Mouse (Mus musculus) adrenal gland (tissue): Measurements from ENCODE around the gene Svs1.

ENCODE experiments used
- intact Hi-C: fragments of 180-260 bp; cut with DNase I; formaldehyde crosslinking; loops from one replicate; pipeline ENCODE4 v1.15.1; 2025

Gene Svs1

GRCm38 (mm10) chr6:49009665-49010064 lies 23.0 kb downstream of the Svs1 start:
- intact Hi-C loops: no loop called here

DNA sequence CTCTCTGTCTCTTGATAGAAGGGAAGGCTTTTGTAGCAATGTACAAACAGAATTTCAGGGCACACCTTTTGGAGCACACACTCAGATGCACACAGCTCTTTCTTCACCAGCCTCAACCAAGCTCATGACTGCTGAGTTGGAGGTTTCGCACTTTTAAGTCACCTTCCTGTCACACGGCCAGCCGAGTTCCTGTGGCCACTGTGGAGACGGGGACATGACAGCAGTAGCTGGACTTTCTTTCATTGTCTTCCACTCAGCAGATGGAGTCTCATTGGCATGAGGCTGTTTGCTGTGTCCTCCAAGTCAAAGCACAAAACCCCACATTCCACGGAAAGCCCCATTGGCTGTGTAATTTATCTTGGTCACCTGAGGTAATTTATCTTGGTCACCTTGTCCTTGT lies 24.5 kb downstream of the Svs1 start:
- intact Hi-C loops: no loop called here

DNA sequence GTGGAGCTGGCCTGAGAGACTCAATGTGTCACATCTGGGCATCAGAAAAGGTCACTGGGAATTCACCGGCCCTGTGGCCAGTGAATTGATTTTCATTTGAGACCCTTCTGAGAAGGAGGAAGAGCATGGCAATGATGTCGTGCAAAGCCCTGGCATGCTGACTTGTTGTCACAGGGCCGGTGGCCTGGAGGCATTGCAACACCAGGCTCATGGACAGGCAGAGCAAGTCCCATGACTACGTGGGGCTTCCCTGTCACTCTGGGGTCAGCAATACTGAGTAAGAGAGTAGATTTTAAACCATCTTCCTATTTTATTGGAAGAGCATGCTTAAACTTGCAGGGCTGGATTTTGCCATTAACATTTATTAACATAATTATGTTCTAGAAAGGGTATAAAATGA lies 26.4 kb downstream of the Svs1 start:
- intact Hi-C loops: no loop called here

GRCm38 (mm10) chr6:49013458-49013857 lies 26.8 kb downstream of the Svs1 start:
- intact Hi-C loops: no loop called here

DNA sequence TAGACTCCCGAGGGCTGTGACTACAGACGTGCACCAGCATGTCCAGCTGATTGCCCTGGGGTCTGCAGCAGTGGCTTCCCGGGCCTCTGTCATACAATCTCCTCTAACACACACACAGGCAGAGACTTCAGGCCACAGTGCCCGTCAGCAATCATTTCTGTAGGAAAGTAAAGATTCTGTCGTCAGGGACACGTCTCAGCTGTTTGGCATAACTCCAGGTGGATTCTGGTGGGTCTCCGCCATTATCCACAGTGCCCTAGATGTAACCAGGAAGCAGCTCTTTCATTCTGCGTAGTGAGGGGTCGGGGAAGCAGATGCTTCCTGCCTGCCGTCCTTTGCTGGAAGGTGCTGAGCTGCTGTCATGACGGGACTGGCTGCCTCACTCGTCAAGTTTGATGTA lies 30.5 kb downstream of the Svs1 start:
- intact Hi-C loops: no loop called here

DNA sequence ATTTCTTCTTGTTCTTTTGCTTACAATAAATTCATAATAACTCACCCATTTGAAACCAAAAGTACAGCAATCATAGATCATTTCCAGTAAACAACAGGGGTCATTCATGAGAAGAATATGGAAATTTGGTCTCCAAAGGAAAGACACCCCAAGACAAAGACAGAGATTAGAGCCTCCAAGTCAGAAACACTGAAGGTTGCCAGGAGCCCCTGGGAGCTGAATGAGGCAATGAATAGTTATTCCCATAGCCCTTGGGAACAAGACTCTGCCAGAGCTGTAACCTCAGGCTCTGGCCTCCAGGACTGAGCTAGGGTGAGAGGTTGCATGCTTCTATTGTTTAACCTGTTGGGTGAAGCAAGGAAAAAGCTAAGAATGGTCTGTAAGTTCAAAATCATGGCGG lies 32.7 kb downstream of the Svs1 start:
- intact Hi-C loops: no loop called here

DNA sequence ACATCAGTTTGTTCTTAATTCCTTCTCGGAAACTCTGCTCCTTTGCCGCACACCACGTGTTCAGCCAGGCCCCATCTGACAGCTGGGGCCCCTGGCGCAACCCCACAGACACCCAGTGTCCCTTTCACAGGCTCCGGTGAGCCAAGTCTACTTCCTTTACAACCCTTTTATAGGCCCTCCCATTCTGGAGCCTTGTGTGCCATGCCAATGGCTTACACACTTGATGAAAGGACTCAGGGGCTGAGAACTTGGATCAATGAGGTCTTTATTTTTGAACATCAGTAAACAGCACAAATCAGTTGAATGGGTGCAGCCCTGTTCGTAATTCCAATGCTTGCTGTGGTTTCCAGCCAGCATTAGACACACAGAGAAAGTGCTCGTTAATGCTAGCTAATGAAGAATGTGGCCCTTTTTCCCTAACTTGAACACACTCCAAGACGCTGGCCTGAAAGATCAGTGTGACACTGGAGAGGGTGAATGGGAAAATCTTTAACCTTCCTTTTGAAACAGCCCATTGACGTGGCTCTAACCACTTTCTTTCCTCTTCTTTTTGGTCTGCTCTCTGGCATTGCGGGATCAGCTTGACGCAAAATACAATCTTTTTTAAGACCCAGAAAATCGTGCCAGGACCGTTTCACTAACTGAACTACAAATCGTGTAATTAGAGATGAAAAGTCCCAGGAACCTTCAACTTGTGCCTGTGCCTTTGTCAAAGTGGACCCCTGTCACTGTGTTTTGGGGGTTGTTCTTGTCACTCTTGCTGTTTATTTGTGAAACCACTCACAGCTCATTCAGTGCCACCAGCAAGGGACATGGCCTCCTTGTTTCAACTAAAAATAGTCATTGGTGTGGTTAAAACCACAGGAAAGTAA lies 34.7 kb downstream of the Svs1 start:
- intact Hi-C loops: no loop called here

DNA sequence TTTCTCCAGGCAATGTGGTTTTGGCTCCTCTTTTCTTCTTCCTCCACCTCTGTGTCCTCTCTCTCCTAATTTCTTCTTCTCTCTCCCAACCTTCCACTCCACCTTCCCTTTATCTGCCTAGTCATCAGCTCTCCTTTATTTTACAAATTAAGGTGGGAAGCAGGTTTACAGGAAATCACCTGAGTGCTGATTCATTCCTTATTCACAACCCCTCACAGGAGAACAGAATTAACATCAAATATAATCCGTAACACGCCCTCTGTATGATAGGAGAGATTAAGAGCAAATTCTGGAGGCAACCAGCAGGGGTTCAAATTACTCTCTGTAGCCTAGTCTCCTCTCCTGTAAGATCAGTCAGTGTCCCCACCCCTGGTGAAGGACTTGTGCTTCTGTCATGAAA lies 35.7 kb downstream of the Svs1 start:
- intact Hi-C loops: no loop called here

- intact Hi-C loops: no loop called here
Observed at GRCm38 (mm10) chr6:49023315-49023714, 36.7 kb downstream of the Svs1 start.

DNA sequence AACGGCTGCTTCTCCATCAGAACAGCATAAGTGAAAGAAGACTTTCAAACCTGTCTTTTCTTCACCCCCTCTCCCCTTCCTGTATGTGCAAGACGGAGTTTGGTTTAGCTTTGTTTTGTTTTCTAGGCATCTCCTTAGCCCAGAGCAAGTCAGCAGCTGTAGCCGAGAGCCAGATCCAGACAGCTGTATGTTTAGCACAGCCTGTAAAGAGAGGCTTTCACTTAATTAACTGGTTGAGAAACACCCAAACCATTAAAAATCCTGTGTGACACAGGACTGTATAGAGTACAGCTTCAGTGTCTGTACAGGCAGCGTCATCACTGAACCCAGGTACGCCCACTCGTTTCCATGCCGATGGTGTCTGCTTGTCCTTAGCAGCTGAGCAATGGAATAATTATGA lies 38.6 kb downstream of the Svs1 start:
- intact Hi-C loops: no loop called here

DNA sequence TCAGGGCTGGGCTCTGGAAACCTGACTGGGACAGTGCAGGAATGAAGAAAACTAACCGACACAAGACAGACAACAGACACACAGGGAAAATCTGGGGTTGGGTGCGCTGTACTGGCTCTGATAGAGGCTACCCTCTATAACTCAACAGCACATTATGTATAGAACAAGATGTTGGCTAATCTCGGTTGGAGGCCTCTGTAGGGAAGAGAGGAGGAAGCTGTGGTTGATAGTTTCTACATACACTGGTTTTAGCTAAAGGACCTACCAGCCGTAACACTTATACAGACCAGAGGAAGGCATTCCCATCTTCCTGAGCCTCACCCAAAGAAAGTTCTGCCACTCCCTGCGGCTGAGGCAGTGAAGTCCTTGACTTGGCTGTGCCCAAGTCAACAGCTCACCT lies 39.8 kb downstream of the Svs1 start:
- intact Hi-C loops: no loop called here

DNA sequence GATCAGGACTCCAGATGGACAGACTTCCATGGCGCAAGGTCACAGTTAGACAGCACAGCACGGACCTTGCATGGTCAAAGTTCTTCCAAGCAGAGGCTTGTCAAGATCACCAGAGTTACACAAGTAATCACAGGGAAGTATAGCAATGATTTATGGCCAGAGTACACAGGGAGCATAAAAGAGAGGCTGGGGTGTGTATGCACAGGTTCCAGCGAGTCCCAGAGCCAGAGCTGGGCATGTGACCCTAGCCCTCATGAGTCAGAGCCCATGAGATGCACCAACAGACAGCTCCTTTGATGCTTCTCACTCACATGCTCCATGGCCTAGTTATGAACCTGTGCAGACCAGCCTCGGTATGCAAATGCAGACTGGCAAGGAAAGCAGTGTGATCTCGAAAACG lies 41.4 kb downstream of the Svs1 start:
- intact Hi-C loops: no loop called here

- intact Hi-C loops: no loop called here
Observed at GRCm38 (mm10) chr6:49028708-49029107, 42.0 kb downstream of the Svs1 start.

DNA sequence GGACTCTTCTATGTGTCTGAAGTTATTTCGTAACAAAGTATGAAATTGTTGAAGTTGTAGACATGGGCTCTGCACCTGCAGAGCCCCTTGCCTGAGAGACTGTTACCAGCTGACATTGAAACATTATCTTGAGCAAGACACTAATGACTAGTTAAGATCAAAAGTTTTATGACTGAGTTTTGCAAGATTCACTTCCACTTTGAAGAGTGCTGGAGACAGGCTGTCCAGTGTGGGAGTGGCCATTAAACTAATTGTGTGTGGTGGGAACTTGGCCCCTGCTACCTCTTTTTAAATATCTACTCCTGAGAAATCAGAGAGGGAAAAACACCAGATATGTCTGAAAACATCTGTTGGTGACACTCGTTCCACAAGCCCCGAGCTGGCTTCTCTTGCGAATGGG lies 44.6 kb downstream of the Svs1 start:
- intact Hi-C loops: no loop called here

DNA sequence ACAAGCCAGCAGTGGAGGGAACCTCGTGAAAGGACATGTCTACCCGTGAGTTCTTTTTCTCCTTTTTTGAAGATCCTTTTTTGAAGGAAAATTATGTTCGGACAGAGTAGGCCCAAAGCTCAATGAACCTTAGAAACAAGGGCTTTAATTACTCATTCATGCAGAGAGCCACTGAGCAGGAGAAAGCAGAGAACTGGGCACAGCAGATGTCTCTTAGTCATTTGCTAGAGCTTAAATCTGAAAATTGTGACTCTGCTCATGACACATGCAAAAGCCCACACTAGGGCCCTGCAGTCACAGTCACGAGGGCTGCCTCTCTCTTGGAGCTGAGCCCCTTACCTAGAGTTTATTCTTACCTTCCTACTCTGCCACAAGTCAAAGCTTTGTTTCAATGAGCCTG lies 46.1 kb downstream of the Svs1 start:
- intact Hi-C loops: no loop called here

GRCm38 (mm10) chr6:49036275-49037267 lies 49.9 kb downstream of the Svs1 start, which contains the start of gene Gpnmb:
Gene Gpnmb, plus strand, starts transcription at chr6:49036546.
- intact Hi-C loops: loop anchor here (1.0 kb wide), 1 partner anchor 18 kb away; no protein-coding TSS in a partner anchor

DNA sequence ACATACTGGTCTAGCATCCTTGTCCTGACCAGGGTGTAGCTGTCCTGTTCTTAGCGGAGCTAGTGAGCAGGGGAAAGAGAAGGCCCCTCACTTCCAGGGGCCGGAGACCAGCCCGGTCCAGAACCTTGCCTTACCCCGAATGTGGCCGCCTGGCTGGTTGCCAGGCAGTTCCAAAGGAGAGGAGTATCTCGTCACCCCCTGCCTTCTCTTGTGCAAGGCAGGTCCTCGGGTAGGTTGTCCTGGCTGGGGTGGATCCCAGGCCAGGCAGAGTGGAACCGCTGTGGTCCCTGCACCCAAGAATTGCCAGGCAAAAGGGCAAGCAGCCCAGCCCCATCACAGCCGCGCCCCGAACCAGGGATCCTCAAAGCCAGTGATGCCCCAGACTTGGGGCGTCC lies 50.6 kb downstream of the Svs1 start:
- intact Hi-C loops: loop anchor here (1.0 kb wide), 1 partner anchor 19 kb away; no protein-coding TSS in a partner anchor

GRCm38 (mm10) chr6:49039470-49040180 lies 53.0 kb downstream of the Svs1 start:
- intact Hi-C loops: no loop called here
